Comparison of ENCODE assay signal across 7 mouse cellular contexts in genomic region chr6:89351441-89352137, GRCm38 (mm10). TPM values are rescaled to one million over a fixed set of nuclear protein-coding genes. Genes with fewer than 3 reads are reported as not detected.
A peak's percentile ranks its signal among the peaks of the same experiment; 100 is the strongest.
DNase-seq lines count a peak whose midpoint lies in the region; ATAC-seq and TF ChIP-seq lines count a peak whose summit lies in the region.

No protein-coding gene starts in this region.

- H3K36me3 ChIP-seq in ES-Bruce4 (ENCODE audit: control insufficient read depth, insufficient read depth, low read length, poor library complexity, severe bottlenecking) = peaks cover 3% of the 10 kb centered on the region; the same call in 1 of the 2 replicates
- peaks cover 82% of the 10 kb centered on the region for H3K36me3 ChIP-seq in forebrain, embryonic 12.5 days (replicated peaks)
- 0 out of 2 replicates have a peak, but pooled peaks cover 5% of the 10 kb centered on the region for H3K36me3 ChIP-seq in hindbrain, embryonic 11.5 days (ENCODE audit: control insufficient read depth, insufficient read depth, low read length)
- H3K36me3 ChIP-seq in limb, embryonic 12.5 days = peaks cover 86% of the 10 kb centered on the region
- H3K36me3 ChIP-seq in neural tube, embryonic 15.5 days = peaks cover 53% of the 10 kb centered on the region

- peaks cover 3% of the 10 kb centered on the region for H3K4me1 ChIP-seq in ES-Bruce4 (ENCODE audit: control insufficient read depth, insufficient read depth, low read length)
- peaks cover 64% of the 10 kb centered on the region for H3K4me1 ChIP-seq in forebrain, embryonic 12.5 days
- H3K4me1 ChIP-seq in hindbrain, embryonic 11.5 days (replicated peaks; ENCODE audit: control insufficient read depth, insufficient read depth, low read length) = peaks cover 7% of the 10 kb centered on the region
- H3K4me1 ChIP-seq in limb, embryonic 12.5 days (replicated peaks) = peaks cover 60% of the 10 kb centered on the region
- H3K4me1 ChIP-seq in neural tube, embryonic 15.5 days = peaks cover 80% of the 10 kb centered on the region

- H3K27me3 ChIP-seq in ES-Bruce4 (ENCODE audit: control insufficient read depth, insufficient read depth, low read length, poor library complexity, severe bottlenecking) = no peaks in the 10 kb centered on the region
- no peaks in the 10 kb centered on the region for H3K27me3 ChIP-seq in forebrain, embryonic 12.5 days
- H3K27me3 ChIP-seq in hindbrain, embryonic 11.5 days (ENCODE audit: control insufficient read depth, insufficient read depth, low read length) = no peaks in the 10 kb centered on the region
- no peaks in the 10 kb centered on the region for H3K27me3 ChIP-seq in limb, embryonic 12.5 days
- H3K27me3 ChIP-seq in neural tube, embryonic 15.5 days (replicated peaks) = no peaks in the 10 kb centered on the region

- ATAC-seq in forebrain, embryonic 12.5 days (ENCODE audit: low FRiP score) = peak; percentile 65
- ATAC-seq in hindbrain, embryonic 11.5 days (ENCODE audit: low FRiP score) = peak; percentile 76
- peak; percentile 83 for ATAC-seq in limb, embryonic 12.5 days (ENCODE audit: insufficient number of reproducible peaks, insufficient read depth, low FRiP score, low TSS enrichment, low read depth)
- ATAC-seq in neural tube, embryonic 15.5 days (ENCODE audit: low FRiP score) = peak; percentile 23; the same call in 1 of the 2 replicates

- peak overlapping the region; percentile 12; the same call in 1 of the 2 replicates for H3K27ac ChIP-seq in ES-Bruce4 (ENCODE audit: insufficient read depth, low read length)
- H3K27ac ChIP-seq in forebrain, embryonic 12.5 days = peak overlapping the region; percentile 85
- H3K27ac ChIP-seq in hindbrain, embryonic 11.5 days (ENCODE audit: low read depth, low read length) = peak overlapping the region; percentile 48; the same call in 1 of the 2 replicates
- H3K27ac ChIP-seq in limb, embryonic 12.5 days = peak overlapping the region; percentile 91
- H3K27ac ChIP-seq in neural tube, embryonic 15.5 days (replicated peaks) = peak overlapping the region; percentile 63

- TF ChIP-seq POLR2A in ES-Bruce4 (IDR thresholded peaks at IDR 0.05; ENCODE audit: insufficient read depth, low read length) = no peak

- no peaks in the 10 kb centered on the region for H3K9me3 ChIP-seq in ES-Bruce4 (replicated peaks; ENCODE audit: control insufficient read depth, insufficient read depth, low read length, poor library complexity, severe bottlenecking)
- no peaks in the 10 kb centered on the region for H3K9me3 ChIP-seq in forebrain, embryonic 12.5 days
- no peaks in the 10 kb centered on the region for H3K9me3 ChIP-seq in hindbrain, embryonic 11.5 days (ENCODE audit: control insufficient read depth, low read length)
- no peaks in the 10 kb centered on the region for H3K9me3 ChIP-seq in limb, embryonic 12.5 days
- H3K9me3 ChIP-seq in neural tube, embryonic 15.5 days (replicated peaks) = no peaks in the 10 kb centered on the region

- no peak for TF ChIP-seq EP300 in ES-Bruce4 (IDR thresholded peaks at IDR 0.05; ENCODE audit: insufficient read depth, low read depth, low read length)

- peak; percentile 64 for DNase-seq in R1 (ENCODE audit: low read depth, low spot score)
- DNase-seq in hindbrain, embryonic 11.5 days (ENCODE audit: low spot score) = peak; percentile 42
- DNase-seq in natural killer cell, adult 2 months (ENCODE audit: low spot score in 2 of 2) = no peak

- peak; percentile 40 for TF ChIP-seq CTCF in ES-Bruce4 (IDR thresholded peaks at IDR 0.05; ENCODE audit: low read depth, low read length)

- WGBS in forebrain, embryonic 12.5 days = 25% methylated on average over 5 of the region's 5 CpGs
- WGBS in hindbrain, embryonic 11.5 days = 33% methylated on average over 5 of the region's 5 CpGs
- WGBS in limb, embryonic 12.5 days = 13% methylated on average over 5 of the region's 5 CpGs
- 18% methylated on average over 5 of the region's 5 CpGs for WGBS in neural tube, embryonic 15.5 days

- H3K4me3 ChIP-seq in ES-Bruce4 (ENCODE audit: low read depth, low read length) = no peak overlapping the region
- H3K4me3 ChIP-seq in forebrain, embryonic 12.5 days (replicated peaks) = no peak overlapping the region
- H3K4me3 ChIP-seq in hindbrain, embryonic 11.5 days (ENCODE audit: low read depth, low read length) = no peak overlapping the region
- H3K4me3 ChIP-seq in limb, embryonic 12.5 days (replicated peaks) = no peak overlapping the region
- no peak overlapping the region for H3K4me3 ChIP-seq in neural tube, embryonic 15.5 days (replicated peaks)

- H3K4me2 ChIP-seq in forebrain, embryonic 12.5 days = no peak overlapping the region; the same call in 1 of the 2 replicates
- no peak overlapping the region for H3K4me2 ChIP-seq in hindbrain, embryonic 11.5 days (replicated peaks; ENCODE audit: low read depth, low read length)
- H3K4me2 ChIP-seq in limb, embryonic 12.5 days = peak overlapping the region; percentile 8; the same call in 1 of the 2 replicates
- H3K4me2 ChIP-seq in neural tube, embryonic 15.5 days = no peak overlapping the region

- no peak overlapping the region for H3K9ac ChIP-seq in ES-Bruce4 (ENCODE audit: low read depth, poor library complexity, severe bottlenecking)
- H3K9ac ChIP-seq in forebrain, embryonic 12.5 days = no peak overlapping the region
- H3K9ac ChIP-seq in hindbrain, embryonic 11.5 days (ENCODE audit: low read depth, low read length) = no peak overlapping the region
- H3K9ac ChIP-seq in limb, embryonic 12.5 days (replicated peaks) = no peak overlapping the region
- no peak overlapping the region for H3K9ac ChIP-seq in neural tube, embryonic 15.5 days (replicated peaks)

RNA-seq across cellular contexts. Expression of gene Plxna1, which starts 10.8 kb away (rescaled TPM):
- polyA plus RNA-seq in ES-Bruce4 (2011; ENCODE audit: insufficient read depth, insufficient read length, low read depth, missing spikeins) = 106 and 130 TPM in 2 replicates
- 52.3 and 56.8 TPM in 2 replicates for polyA plus RNA-seq in forebrain, embryonic 12.5 days (2016; fragmentation: Nextera tagmentation; extraction: Ambion mirVana)
- 28.7 and 35.6 TPM in 2 replicates for polyA plus RNA-seq in hindbrain, embryonic 11.5 days (2014; fragmentation: Nextera tagmentation; extraction: Ambion mirVana)
- polyA plus RNA-seq in limb, embryonic 12.5 days (2016; fragmentation: Nextera tagmentation; extraction: Ambion mirVana) = 31.5 and 33.4 TPM in 2 replicates
- 34.8 and 36.4 TPM in 2 replicates for polyA plus RNA-seq in neural tube, embryonic 15.5 days (2015; fragmentation: Nextera tagmentation; extraction: Ambion mirVana)

Comparison
In these comparisons a context has a peak if more than half of its experiments do, and no peak if none do; other contexts are left out.
1. H3K27ac ChIP-seq: peak in every context shown above with its lines; median percentile 91 in limb, embryonic 12.5 days; 85 in forebrain, embryonic 12.5 days; 63 in neural tube, embryonic 15.5 days; 48 in hindbrain, embryonic 11.5 days; 12 in ES-Bruce4.
2. DNase-seq: peak in R1 (single experiment) and hindbrain, embryonic 11.5 days (single experiment); none in natural killer cell, adult 2 months (0 of 2).
3. ATAC-seq: peak in every context shown above with its lines; median percentile 83 in limb, embryonic 12.5 days; 76 in hindbrain, embryonic 11.5 days; 65 in forebrain, embryonic 12.5 days; 23 in neural tube, embryonic 15.5 days.